Mouse (Mus musculus) thymus, adult 2 months (tissue): ENCODE measurements around the gene Zranb1. TPM values are rescaled to one million over a fixed set of nuclear protein-coding genes. Genes with fewer than 3 reads are reported as not detected.

ENCODE experiments used
- DNase-seq: peaks from one replicate; pipeline ENCODE4 v3.0.0; 2021
- H3K27ac ChIP-seq: fragments of 200-500 bp; 2 replicates; pipeline ENCODE4 v1.5.1; 2012; ENCODE audit warnings: low read length, control low read depth; ENCODE audit not compliant: control insufficient read depth, insufficient read depth
- H3K27me3 ChIP-seq: fragments of 200-500 bp; 2 replicates; pipeline ENCODE4 v1.6.1; 2012; ENCODE audit warnings: mild to moderate bottlenecking, low read length, moderate library complexity, mixed read lengths; ENCODE audit not compliant: control insufficient read depth, insufficient read depth
- H3K36me3 ChIP-seq: fragments of 200-500 bp; 2 replicates; pipeline ENCODE4 v1.6.1; 2012; ENCODE audit warnings: mild to moderate bottlenecking, low read length, moderate library complexity; ENCODE audit not compliant: control insufficient read depth, insufficient read depth
- H3K4me1 ChIP-seq: fragments of 200-500 bp; replicated peaks from 2 replicates; pipeline ENCODE4 v1.6.1; 2012; ENCODE audit warnings: low read length; ENCODE audit not compliant: control insufficient read depth, insufficient read depth
- H3K4me3 ChIP-seq: fragments of 200-500 bp; 2 replicates; pipeline ENCODE4 v1.5.1; 2012; ENCODE audit warnings: mild to moderate bottlenecking, low read length, control low read depth, moderate library complexity; ENCODE audit not compliant: control insufficient read depth, insufficient read depth
- CTCF ChIP-seq: fragments of 200-500 bp; IDR thresholded peaks from 2 replicates; pipeline ENCODE4 v1.5.1; 2012; ENCODE audit warnings: mild to moderate bottlenecking, control low read depth, low read length, moderate library complexity, borderline replicate concordance; ENCODE audit not compliant: control insufficient read depth, poor library complexity, insufficient read depth; ENCODE audit errors: extremely low read depth
- POLR2A ChIP-seq: fragments of 200-500 bp; IDR thresholded peaks from 2 replicates; pipeline ENCODE4 v1.6.1; 2012; ENCODE audit warnings: mild to moderate bottlenecking, low read length, control low read depth, moderate library complexity; ENCODE audit not compliant: control insufficient read depth, poor library complexity, insufficient read depth; ENCODE audit errors: extremely low read depth
- WGBS: fragments of 180-500 bp; shearing (Covaris S2); methylation state at CpG from one replicate; pipeline ENCODE4 v1.1.7; 2018; 5-methylcytosine and 5-hydroxymethylcytosine counted together
- polyA plus RNA-seq: library from polyadenylated mRNA; depleted of rRNA; stranded (reverse); fragments of >200 nt; gene quantifications from 2 replicates; pipeline ENCODE4 v1.2.3, GENCODE M21; 2012

Zranb1 gene
- polyA plus RNA-seq, 1 experiment, result 8.5 TPM

DNA sequence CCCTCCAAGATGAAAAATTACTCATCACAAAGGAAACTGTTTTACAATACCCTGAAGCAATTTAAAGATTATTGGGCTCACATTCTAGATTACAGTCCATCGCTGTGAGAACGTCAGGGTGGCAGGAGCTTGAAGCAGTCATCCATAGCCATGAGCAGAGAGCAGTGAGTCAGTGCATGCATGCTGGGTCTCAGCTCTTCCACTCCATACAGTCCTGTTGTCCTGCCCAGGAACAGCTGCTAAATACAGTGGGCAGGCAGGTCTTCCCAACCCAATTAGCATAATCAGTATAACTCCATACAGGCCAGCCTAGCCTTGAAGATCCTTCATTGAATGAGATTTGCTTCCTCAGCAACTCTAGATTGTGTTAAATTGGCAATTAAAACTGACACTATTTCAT is 45.1 kb downstream of the Zranb1 start:
- H3K4me3 ChIP-seq, result no peak overlapping the region
- no peak for TF ChIP-seq CTCF
- TF ChIP-seq POLR2A, result no peak
- 94% methylated on average over 2 of the region's 2 CpGs for WGBS

GRCm38 (mm10) chr7:132977981-132978380 is 47.0 kb downstream of the Zranb1 start:
- DNase-seq, result no peak
- 97% methylated on average over 2 of the region's 2 CpGs for WGBS

More for the DNA sequence above, 45.1 kb downstream of the Zranb1 start:
- peaks cover 21% of the 10 kb centered on the region for H3K36me3 ChIP-seq
- DNase-seq, result no peak
- H3K4me1 ChIP-seq, result no peaks in the 10 kb centered on the region
- no peak overlapping the region for H3K27ac ChIP-seq
- H3K27me3 ChIP-seq, result no peaks in the 10 kb centered on the region

GRCm38 (mm10) chr7:132982639-132983038 is 51.7 kb downstream of the Zranb1 start:
- no peak overlapping the region for H3K4me3 ChIP-seq
- H3K4me1 ChIP-seq, result no peaks in the 10 kb centered on the region
- DNase-seq, result no peak
- H3K36me3 ChIP-seq, result peaks cover 45% of the 10 kb centered on the region
- 83% methylated on average over 3 of the region's 3 CpGs for WGBS
- no peak overlapping the region for H3K27ac ChIP-seq
- no peak for TF ChIP-seq CTCF
- no peak for TF ChIP-seq POLR2A
- no peaks in the 10 kb centered on the region for H3K27me3 ChIP-seq

More at GRCm38 (mm10) chr7:132977981-132978380, 47.0 kb downstream of the Zranb1 start:
- Histone ChIP-seq H3K4me3 (no peak overlapping the region), H3K4me1 (no peaks in the 10 kb centered on the region), H3K36me3 (peaks cover 29% of the 10 kb centered on the region), H3K27ac (no peak overlapping the region), H3K27me3 (no peaks in the 10 kb centered on the region)
- TF ChIP-seq CTCF, result no peak
- TF ChIP-seq POLR2A, result no peak

GRCm38 (mm10) chr7:132989839-132990238 is 58.9 kb downstream of the Zranb1 start:
- peaks cover 10% of the 10 kb centered on the region for H3K36me3 ChIP-seq
- H3K27ac ChIP-seq, result no peak overlapping the region
- no peaks in the 10 kb centered on the region for H3K4me1 ChIP-seq
- H3K4me3 ChIP-seq, result no peak overlapping the region
- no peak for TF ChIP-seq POLR2A
- no peak for TF ChIP-seq CTCF
- WGBS, result 96% methylated on average over 5 of the region's 5 CpGs
- no peak for DNase-seq
- no peaks in the 10 kb centered on the region for H3K27me3 ChIP-seq

GRCm38 (mm10) chr7:132991240-132991900 is 60.4 kb downstream of the Zranb1 start:
- no peaks in the 10 kb centered on the region for H3K27me3 ChIP-seq
- H3K36me3 ChIP-seq, result peaks cover 4% of the 10 kb centered on the region; the same call in 1 of the 2 replicates
- no peaks in the 10 kb centered on the region for H3K4me1 ChIP-seq
- no peak overlapping the region for H3K27ac ChIP-seq
- TF ChIP-seq CTCF (no peak), POLR2A (no peak)
- 96% methylated on average over 14 of the region's 14 CpGs for WGBS
- no peak for DNase-seq
- H3K4me3 ChIP-seq, result no peak overlapping the region

- H3K27me3 ChIP-seq, result no peaks in the 10 kb centered on the region
- no peak for TF ChIP-seq POLR2A
- WGBS, result 90% methylated on average over 9 of the region's 9 CpGs
- no peak for DNase-seq
- no peak overlapping the region for H3K4me3 ChIP-seq
- H3K36me3 ChIP-seq, result no peaks in the 10 kb centered on the region
- H3K27ac ChIP-seq, result no peak overlapping the region
- H3K4me1 ChIP-seq, result no peaks in the 10 kb centered on the region
Observed at GRCm38 (mm10) chr7:132992967-132993615, 62.1 kb downstream of the Zranb1 start.
